Mouse (Mus musculus): Measurements from ENCODE around the gene Tbc1d24. TPM values are rescaled to one million over a fixed set of nuclear protein-coding genes. Genes with fewer than 3 reads are reported as not detected.
"Not testable (repeated sequence)": the region's sequence is repeated elsewhere in the genome, so short reads cannot be mapped to it uniquely, and the experiment has no call there.

Tbc1d24 gene
- polyA plus RNA-seq, 1 experiment from 2014 or later: 24.0 TPM

- Histone ChIP-seq H3K4me3 (replicated peaks) (no peak overlapping the region), H3K4me1 (peaks cover 36% of the 10 kb centered on the region), H3K9me3 (replicated peaks) (no peaks in the 10 kb centered on the region), H3K27me3 (replicated peaks) (no peaks in the 10 kb centered on the region), H3K4me2 (no peak overlapping the region), H3K36me3 (no peaks in the 10 kb centered on the region), H3K9ac (replicated peaks) (no peak overlapping the region), H3K27ac (replicated peaks) (no peak overlapping the region)
- WGBS: 84% methylated on average over 3 of the region's 3 CpGs
- ATAC-seq (ENCODE audit: low FRiP score): no peak
These were observed 66.1 kb downstream of the Tbc1d24 start for GRCm38 (mm10) chr17:24139256-24139655.

GRCm38 (mm10) chr17:24137226-24137880 lies 68.0 kb downstream of the Tbc1d24 start:
- Histone ChIP-seq H3K9me3 (replicated peaks) (no peaks in the 10 kb centered on the region), H3K4me1 (peaks cover 30% of the 10 kb centered on the region), H3K4me3 (replicated peaks) (no peak overlapping the region), H3K9ac (replicated peaks) (no peak overlapping the region), H3K36me3 (no peaks in the 10 kb centered on the region), H3K27me3 (replicated peaks) (no peaks in the 10 kb centered on the region), H3K4me2 (no peak overlapping the region), H3K27ac (replicated peaks) (0 out of 2 replicates have a peak overlapping the region, but pooled peaks have one; percentile 23)
- WGBS: 87% methylated on average over 2 of the region's 2 CpGs
- no peak for ATAC-seq (ENCODE audit: low FRiP score)

- no peak overlapping the region for H3K4me3 ChIP-seq (replicated peaks)
- no peak overlapping the region for H3K27ac ChIP-seq (replicated peaks)
- H3K36me3 ChIP-seq: no peaks in the 10 kb centered on the region
- peaks cover 8% of the 10 kb centered on the region for H3K4me1 ChIP-seq
- H3K4me2 ChIP-seq: no peak overlapping the region
- ATAC-seq (ENCODE audit: low FRiP score): no peak
- no peaks in the 10 kb centered on the region for H3K27me3 ChIP-seq (replicated peaks)
- H3K9me3 ChIP-seq (replicated peaks): no peaks in the 10 kb centered on the region
- H3K9ac ChIP-seq (replicated peaks): no peak overlapping the region
These were observed 71.3 kb downstream of the Tbc1d24 start for GRCm38 (mm10) chr17:24134062-24134461.

GRCm38 (mm10) chr17:24132919-24133318 lies 72.4 kb downstream of the Tbc1d24 start:
- H3K4me3 ChIP-seq (replicated peaks); H3K27ac ChIP-seq (replicated peaks); H3K36me3 ChIP-seq; H3K9me3 ChIP-seq (replicated peaks); H3K27me3 ChIP-seq (replicated peaks); H3K4me2 ChIP-seq; ATAC-seq (ENCODE audit: low FRiP score); H3K9ac ChIP-seq (replicated peaks); H3K4me1 ChIP-seq: not testable (repeated sequence)
- WGBS: 92% methylated on average over 4 of the region's 4 CpGs

GRCm38 (mm10) chr17:24131570-24131969 lies 73.8 kb downstream of the Tbc1d24 start:
- Histone ChIP-seq H3K36me3 (no peaks in the 10 kb centered on the region), H3K4me1 (no peaks in the 10 kb centered on the region), H3K27me3 (replicated peaks) (no peaks in the 10 kb centered on the region), H3K4me2 (no peak overlapping the region), H3K9ac (replicated peaks) (no peak overlapping the region), H3K4me3 (replicated peaks) (no peak overlapping the region), H3K9me3 (replicated peaks) (no peaks in the 10 kb centered on the region), H3K27ac (replicated peaks) (no peak overlapping the region)
- ATAC-seq (ENCODE audit: low FRiP score): no peak
- 88% methylated on average over 3 of the region's 3 CpGs for WGBS

- ATAC-seq (ENCODE audit: low FRiP score); H3K4me1 ChIP-seq; H3K9me3 ChIP-seq (replicated peaks); H3K4me3 ChIP-seq (replicated peaks); H3K4me2 ChIP-seq; H3K9ac ChIP-seq (replicated peaks); H3K36me3 ChIP-seq; H3K27me3 ChIP-seq (replicated peaks); H3K27ac ChIP-seq (replicated peaks): not testable (repeated sequence)
- 90% methylated on average over 4 of the region's 4 CpGs for WGBS
These were observed 76.1 kb downstream of the Tbc1d24 start for GRCm38 (mm10) chr17:24129246-24129645.

- Histone ChIP-seq H3K4me2 (no peak overlapping the region), H3K4me1 (no peaks in the 10 kb centered on the region), H3K36me3 (no peaks in the 10 kb centered on the region), H3K9me3 (replicated peaks) (no peaks in the 10 kb centered on the region), H3K27ac (replicated peaks) (no peak overlapping the region), H3K4me3 (replicated peaks) (no peak overlapping the region), H3K9ac (replicated peaks) (no peak overlapping the region), H3K27me3 (replicated peaks) (no peaks in the 10 kb centered on the region)
- 93% methylated on average over 1 of the region's 1 CpGs for WGBS
- ATAC-seq (ENCODE audit: low FRiP score): no peak
These were observed 77.8 kb downstream of the Tbc1d24 start for GRCm38 (mm10) chr17:24127592-24127991.

- WGBS: 88% methylated on average over 3 of the region's 3 CpGs
These were observed 78.6 kb downstream of the Tbc1d24 start for GRCm38 (mm10) chr17:24126801-24127200.

More at GRCm38 (mm10) chr17:24126801-24127200, 78.6 kb downstream of the Tbc1d24 start:
- no peaks in the 10 kb centered on the region for H3K36me3 ChIP-seq
- no peak overlapping the region for H3K4me3 ChIP-seq (replicated peaks)
- H3K9me3 ChIP-seq (replicated peaks): no peaks in the 10 kb centered on the region
- no peak overlapping the region for H3K4me2 ChIP-seq
- no peak overlapping the region for H3K27ac ChIP-seq (replicated peaks)
- no peaks in the 10 kb centered on the region for H3K27me3 ChIP-seq (replicated peaks)
- H3K4me1 ChIP-seq: no peaks in the 10 kb centered on the region
- H3K9ac ChIP-seq (replicated peaks): no peak overlapping the region
- no peak for ATAC-seq (ENCODE audit: low FRiP score)

Small RNA genes lying within 50 kb of the gene (microRNA-seq; reads per million reads assigned to microRNA genes)
- not detected for gene Mir5134
- gene Mir6965: 0.52 reads per million

Other genes starting within 250 kb of the Tbc1d24 start
- gene Prss30, start 225.0 kb downstream of the Tbc1d24 start, polyA plus RNA-seq (2015; fragmentation: Nextera tagmentation; extraction: Ambion mirVana): 0.96 TPM in 1 of 2 replicates, not detected in the other
- gene Prss22, start 207.5 kb downstream of the Tbc1d24 start, polyA plus RNA-seq (2015; fragmentation: Nextera tagmentation; extraction: Ambion mirVana): not detected in 2 replicates
- 0.19 and 0.28 TPM in 2 replicates for gene Prss27, start 167.4 kb downstream of the Tbc1d24 start, polyA plus RNA-seq (2015; fragmentation: Nextera tagmentation; extraction: Ambion mirVana)
- gene Kctd5, start 132.1 kb downstream of the Tbc1d24 start, polyA plus RNA-seq (2015; fragmentation: Nextera tagmentation; extraction: Ambion mirVana): 75.9 and 77.4 TPM in 2 replicates
- 63.9 and 68.9 TPM in 2 replicates for gene Pdpk1, start 54.6 kb downstream of the Tbc1d24 start, polyA plus RNA-seq (2015; fragmentation: Nextera tagmentation; extraction: Ambion mirVana)
- gene Amdhd2, start 41.8 kb downstream of the Tbc1d24 start, polyA plus RNA-seq (2015; fragmentation: Nextera tagmentation; extraction: Ambion mirVana): 35.7 and 37.8 TPM in 2 replicates
- 1,457 and 1,659 TPM in 2 replicates for gene Atp6v0c, start 35.9 kb downstream of the Tbc1d24 start, polyA plus RNA-seq (2015; fragmentation: Nextera tagmentation; extraction: Ambion mirVana)
- 5.9 and 6.0 TPM in 2 replicates for gene Ntn3, start 4.0 kb upstream of the Tbc1d24 start, polyA plus RNA-seq (2015; fragmentation: Nextera tagmentation; extraction: Ambion mirVana)
- 8.8 and 10.7 TPM in 2 replicates for gene Tedc2, start 15.3 kb upstream of the Tbc1d24 start, polyA plus RNA-seq (2015; fragmentation: Nextera tagmentation; extraction: Ambion mirVana)
- 13.4 and 26.3 TPM in 2 replicates for gene Ccnf, start 45.9 kb upstream of the Tbc1d24 start, polyA plus RNA-seq (2015; fragmentation: Nextera tagmentation; extraction: Ambion mirVana)
- gene Abca17, start 145.5 kb upstream of the Tbc1d24 start, polyA plus RNA-seq (2015; fragmentation: Nextera tagmentation; extraction: Ambion mirVana): 0.70 and 1.3 TPM in 2 replicates
- 25.5 and 29.4 TPM in 2 replicates for gene Abca3, start 146.4 kb upstream of the Tbc1d24 start, polyA plus RNA-seq (2015; fragmentation: Nextera tagmentation; extraction: Ambion mirVana)
- gene Rnps1, start 209.0 kb upstream of the Tbc1d24 start, polyA plus RNA-seq (2015; fragmentation: Nextera tagmentation; extraction: Ambion mirVana): 289 and 293 TPM in 2 replicates
- gene Eci1, start 221.1 kb upstream of the Tbc1d24 start, polyA plus RNA-seq (2015; fragmentation: Nextera tagmentation; extraction: Ambion mirVana): 51.5 and 58.8 TPM in 2 replicates
- 5.4 and 8.7 TPM in 2 replicates for gene Dnase1l2, start 237.5 kb upstream of the Tbc1d24 start, polyA plus RNA-seq (2015; fragmentation: Nextera tagmentation; extraction: Ambion mirVana)